Comparison of ENCODE assay signal across 13 mouse cellular contexts in the genomic region with DNA sequence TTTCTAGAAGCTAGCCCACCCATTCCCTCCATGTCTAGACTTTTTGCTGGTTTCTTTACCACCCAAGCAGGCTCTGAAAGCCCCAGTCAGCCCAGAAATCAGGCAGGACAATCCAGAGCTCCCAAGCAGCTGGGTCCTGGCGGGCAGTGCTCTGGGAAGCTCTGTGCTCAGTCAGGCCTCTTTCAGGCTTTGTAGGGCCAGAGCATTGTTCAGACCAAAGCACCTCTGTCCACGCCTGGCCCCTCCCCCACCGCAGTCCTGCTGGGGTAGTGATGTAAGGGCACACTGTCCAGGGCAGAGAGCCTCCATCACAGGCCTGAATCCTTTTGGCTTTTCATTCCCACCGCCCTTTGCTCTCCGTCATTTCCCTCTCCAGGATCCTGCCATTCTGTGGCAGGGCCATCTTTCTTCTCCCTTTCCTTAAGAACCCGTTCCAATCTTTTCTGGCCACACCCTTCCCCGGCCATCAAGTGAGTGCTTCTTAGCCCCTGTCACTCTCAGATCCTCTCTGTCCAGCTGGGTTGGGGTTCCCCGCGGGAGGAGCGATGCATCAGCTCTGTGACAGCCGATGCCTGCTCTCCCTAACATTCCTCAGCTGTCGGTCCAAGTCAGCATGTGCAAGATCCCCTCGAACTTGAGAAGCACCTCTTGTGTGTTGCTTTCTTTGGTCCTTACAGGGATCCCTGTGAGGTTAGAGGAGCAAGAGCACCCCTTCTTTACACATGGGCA. TPM values are rescaled to one million over a fixed set of nuclear protein-coding genes. Genes with fewer than 3 reads are reported as not detected.
DNase-seq lines count a peak whose midpoint lies in the region; ATAC-seq lines count a peak whose summit lies in the region.
"Had no signal": no experiment of that assay in that cellular context is flagged by ENCODE, and none has a peak within 500 bp of the region (broad histone marks: within the 10 kb centered on the region; RNA-seq: fewer than 3 reads in every experiment).

No protein-coding gene starts in this region.

- peak; percentile 28; the same call in 1 of the 2 replicates for ATAC-seq in frontal cortex, adult (ENCODE audit: low TSS enrichment)
- ATAC-seq in midbrain, embryonic 13.5 days = peak; percentile 38

- H3K4me1 ChIP-seq in midbrain, embryonic 13.5 days (replicated peaks) = peaks cover 25% of the 10 kb centered on the region

- WGBS in midbrain, embryonic 13.5 days = 17% methylated on average over 13 of the region's 13 CpGs

- H3K27ac ChIP-seq in midbrain, embryonic 13.5 days = no peak overlapping the region; the same call in 1 of the 2 replicates
- H3K27ac ChIP-seq: limb, embryonic 13.5 days had no signal

- H3K36me3 ChIP-seq in midbrain, embryonic 13.5 days = peaks cover 35% of the 10 kb centered on the region

- H3K4me2 ChIP-seq in midbrain, embryonic 13.5 days (replicated peaks) = no peak overlapping the region
- H3K4me2 ChIP-seq: limb, embryonic 13.5 days had no signal

- H3K4me3 ChIP-seq in midbrain, embryonic 13.5 days (replicated peaks) = no peak overlapping the region
- H3K4me3 ChIP-seq: limb, embryonic 13.5 days had no signal

- no peak for DNase-seq in frontal cortex, postnatal 14 days (ENCODE audit: low spot score in 2 of 2)
- peak; percentile 76 for DNase-seq in layer of hippocampus, adult 9-11 months
- no peak for DNase-seq in layer of hippocampus, adult 18-20 months (ENCODE audit: low spot score in 2 of 2)
- peak; percentile 72 for DNase-seq in embryo, embryonic 10 days (ENCODE audit: low spot score)
- DNase-seq in urinary bladder, postnatal 14 days (ENCODE audit: low spot score) = no peak
- no peak for DNase-seq in ovary, postnatal 10 days (ENCODE audit: low spot score)
- DNase-seq: thymus, postnatal 25 days had no signal

- H3K9ac ChIP-seq in midbrain, embryonic 13.5 days (replicated peaks) = peak overlapping the region; percentile 29; the same call in 1 of the 2 replicates
- H3K9ac ChIP-seq: limb, embryonic 13.5 days had no signal

- H3K9me3 ChIP-seq in midbrain, embryonic 13.5 days = no peaks in the 10 kb centered on the region
- H3K9me3 ChIP-seq: limb, embryonic 13.5 days had no signal

- no peaks in the 10 kb centered on the region for H3K27me3 ChIP-seq in midbrain, embryonic 13.5 days
- H3K27me3 ChIP-seq: limb, embryonic 13.5 days had no signal

RNA-seq across cellular contexts. Expression of a gene that starts 26.5 kb away (rescaled TPM):
- 10 to 100 TPM; 18.2 to 18.3 TPM for total RNA-seq in layer of hippocampus, adult 18-20 months (2021)
- polyA plus RNA-seq in midbrain, embryonic 13.5 days (2015; fragmentation: Nextera tagmentation; extraction: Ambion mirVana) = 7.7 and 9.0 TPM in 2 replicates

RNA-seq across cellular contexts. Expression of a gene that starts 38.0 kb away (rescaled TPM):
- under 1 TPM; 0.30 to 0.59 TPM for total RNA-seq in layer of hippocampus, adult 18-20 months (2021)
- polyA plus RNA-seq in midbrain, embryonic 13.5 days (2015; fragmentation: Nextera tagmentation; extraction: Ambion mirVana) = 0.43 and 0.58 TPM in 2 replicates
- total RNA-seq: common myeloid progenitor, adult 5-6 weeks; megakaryocyte, adult 5-6 weeks had no signal
- polyA plus RNA-seq: heart, postnatal 0 days had no signal

Comparison
In these comparisons a context has a peak if more than half of its experiments do, and no peak if none do; other contexts are left out.
1. DNase-seq: peak in layer of hippocampus, adult 9-11 months (single experiment) and embryo, embryonic 10 days (single experiment); none in frontal cortex, postnatal 14 days (0 of 2), layer of hippocampus, adult 18-20 months (0 of 2), urinary bladder, postnatal 14 days (single experiment) and ovary, postnatal 10 days (single experiment).